In the genomic region with DNA sequence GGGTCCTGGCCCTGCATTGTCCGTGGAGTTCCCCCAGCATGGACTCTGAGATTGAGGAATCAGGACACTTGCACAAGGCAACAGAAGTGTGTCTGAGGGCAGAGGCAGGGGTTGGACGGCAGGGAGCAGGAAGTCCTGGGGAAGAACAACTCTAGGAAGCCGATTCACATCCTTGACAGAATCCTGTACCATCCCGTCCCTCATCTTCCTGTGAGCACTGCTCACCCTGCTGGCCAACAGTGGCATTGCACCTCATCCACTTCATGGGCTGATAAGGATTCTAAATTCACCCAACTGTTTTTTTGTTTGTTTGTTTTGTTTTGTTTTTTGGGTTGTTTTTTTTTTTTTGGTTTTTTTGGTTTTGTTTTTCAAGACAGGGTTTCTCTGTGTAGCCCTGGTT, we compare ENCODE assay signal across 9 mouse cellular contexts. TPM values are rescaled to one million over a fixed set of nuclear protein-coding genes. Genes with fewer than 3 reads are reported as not detected.
DNase-seq lines count a peak whose midpoint lies in the region; TF ChIP-seq lines count a peak whose summit lies in the region.
"Had no signal": no experiment of that assay in that cellular context is flagged by ENCODE, and none has a peak within 500 bp of the region (broad histone marks: within the 10 kb centered on the region; RNA-seq: fewer than 3 reads in every experiment).

No protein-coding gene starts in this region.

- H3K4me3 ChIP-seq in ES-E14 (ENCODE audit: insufficient read depth in 1 of 2, low read depth in 1 of 2, low read length in 2 of 2, poor library complexity in 1 of 2, severe bottlenecking in 1 of 2), result no peak overlapping the region
- H3K4me3 ChIP-seq: hindbrain, embryonic 15.5 days had no signal

- H3K4me1 ChIP-seq in ES-E14 (ENCODE audit: control insufficient read depth in 2 of 2, insufficient read depth in 2 of 2, low read length in 2 of 2, poor library complexity in 1 of 2), result no peaks in the 10 kb centered on the region; a peak in 1 of 4 replicates
- H3K4me1 ChIP-seq: hindbrain, embryonic 15.5 days had no signal

- H3K36me3 ChIP-seq in ES-E14 (ENCODE audit: control insufficient read depth, insufficient read depth, low read length, poor library complexity, severe bottlenecking), result no peaks in the 10 kb centered on the region
- H3K36me3 ChIP-seq: hindbrain, embryonic 15.5 days had no signal

- in situ Hi-C loops in ES-E14 (cut with MboI; ENCODE audit: low sequenced_read_pairs in 2 of 2, unreplicated experiment in 2 of 2), result no loop called here

- no peak overlapping the region for H3K27ac ChIP-seq in ES-E14 (ENCODE audit: insufficient read depth, low read depth, low read length, poor library complexity, severe bottlenecking)
- H3K27ac ChIP-seq: hindbrain, embryonic 15.5 days had no signal

- H3K9ac ChIP-seq in ES-E14 (ENCODE audit: insufficient read depth, low read depth, low read length, poor library complexity, severe bottlenecking), result no peak overlapping the region
- H3K9ac ChIP-seq: hindbrain, embryonic 15.5 days had no signal

- no peaks in the 10 kb centered on the region for H3K9me3 ChIP-seq in ES-E14 (ENCODE audit: control insufficient read depth, insufficient read depth, low read depth, low read length)
- H3K9me3 ChIP-seq: hindbrain, embryonic 15.5 days had no signal

- DNase-seq in 416B (ENCODE audit: low read depth) (peak; percentile 64), ES-E14 (ENCODE audit: low read depth, low spot score) (peak; percentile 66)
- peak; percentile 77 to 84 for DNase-seq in cerebellum, adult 18-20 months
- DNase-seq in gastrocnemius, postnatal 10 days, result peak; percentile 86
- peak; percentile 85 for DNase-seq in layer of hippocampus, adult 11-12 months (ENCODE audit: low spot score)
- DNase-seq in lung, postnatal 10 days, result peak; percentile 88
- peak; percentile 69 for DNase-seq in right cerebral cortex, postnatal 25 days
- DNase-seq in yolk sac, embryonic 10.5 days (ENCODE audit: low spot score), result no peak

TF ChIP-seq in ES-E14, 5 proteins besides CTCF, POLR2A, EP300 and RAD21:
- TF ChIP-seq ZC3H11A (IDR thresholded peaks at IDR 0.05; ENCODE audit: borderline replicate concordance, low read depth, low read length) (no peak), ZNF384 (IDR thresholded peaks at IDR 0.05; ENCODE audit: low read depth, low read length) (no peak), HCFC1 (IDR thresholded peaks at IDR 0.05; ENCODE audit: borderline replicate concordance, insufficient read depth, low read length) (no peak), CHD2 (IDR thresholded peaks at IDR 0.05; ENCODE audit: low read depth, low read length) (no peak), MAFK (IDR thresholded peaks at IDR 0.05; ENCODE audit: insufficient read depth, low read depth, low read length) (no peak)
TF ChIP-seq in ES-E14: peak in this region for 0.

RNA-seq across cellular contexts. Expression of a gene that starts 28.0 kb away (rescaled TPM):
- 0.11 and 0.18 TPM in 2 replicates for total RNA-seq in ES-E14 (2012; rRNA removed)
- total RNA-seq in gastrocnemius, postnatal 10 days (2021), result under 1 TPM; 0.25 to 0.26 TPM

RNA-seq across cellular contexts. Expression of a gene that starts 34.8 kb away (rescaled TPM):
- total RNA-seq in ES-E14 (2012; rRNA removed), result 17.6 and 48.5 TPM in 2 replicates
- total RNA-seq in gastrocnemius, postnatal 10 days (2021), result 10 to 100 TPM; 25.0 to 25.5 TPM

RNA-seq across cellular contexts. Expression of a gene that starts 59.1 kb away (rescaled TPM):
- 74.3 and 77.0 TPM in 2 replicates for total RNA-seq in ES-E14 (2012; rRNA removed)
- total RNA-seq in gastrocnemius, postnatal 10 days (2021), result 10 to 100 TPM; 27.2 to 34.6 TPM
